Mouse (Mus musculus) CH12.LX (cell line): ENCODE data around the gene Dock11.

Source experiments
- CTCF ChIP-seq, 2 experiments: IDR thresholded peaks in 1 of 2; conservative IDR thresholded peaks in 1 of 2; 2 replicates each; pipeline ENCODE4 v1.5.1; 2011 to 2012; ENCODE audit warnings: low read depth in 2 of 2, low read length in 2 of 2, improper control_type of control experiment in 1 of 2, inconsistent platforms in 1 of 2, mild to moderate bottlenecking in 1 of 2, moderate library complexity in 1 of 2
- JUND ChIP-seq: conservative IDR thresholded peaks from 2 replicates; pipeline ENCODE4 v1.6.1; 2011; ENCODE audit warnings: low read depth, low read length, improper control_type of control experiment
- KAT2A ChIP-seq: IDR thresholded peaks from 2 replicates; pipeline ENCODE4 v1.6.1; 2012; ENCODE audit warnings: low read length, improper control_type of control experiment, inconsistent platforms; ENCODE audit not compliant: insufficient replicate concordance
- RAD21 ChIP-seq: IDR thresholded peaks from 2 replicates; pipeline ENCODE4 v1.6.1; 2011; ENCODE audit warnings: low read depth, mild to moderate bottlenecking, low read length, improper control_type of control experiment, moderate library complexity
- USF1 ChIP-seq: IDR thresholded peaks from 2 replicates; pipeline ENCODE4 v1.6.1; 2014; ENCODE audit warnings: low read depth, mild to moderate bottlenecking, inconsistent platforms, low read length, improper control_type of control experiment
- ZNF384 ChIP-seq: IDR thresholded peaks from 2 replicates; pipeline ENCODE4 v1.6.1; 2012; ENCODE audit warnings: low read depth, low read length, improper control_type of control experiment, inconsistent platforms

GRCm38 (mm10) chrX:36077164-36077563, 188.5 kb downstream of the Dock11 start:
- TF ChIP-seq JUND (no peak), CTCF (conservative IDR thresholded peaks at IDR 0.05 in 1 of 2, IDR thresholded peaks at IDR 0.05 in 1 of 2; ENCODE audit: low read depth in 2 of 2, low read length in 2 of 2) (no peak), ZNF384 (no peak), RAD21 (no peak), USF1 (no peak), KAT2A (no peak)
